In genomic region chr8:93888702-93889480, GRCm38 (mm10) we compare ENCODE assay signal across 8 mouse cellular contexts.
DNase-seq lines count a peak whose midpoint lies in the region; ATAC-seq lines count a peak whose summit lies in the region.

No protein-coding gene starts in this region.

- 52% methylated on average over 11 of the region's 11 CpGs for WGBS in hindbrain, embryonic 10.5 days
- WGBS in hindbrain, embryonic 11.5 days, result 60% methylated on average over 11 of the region's 11 CpGs
- WGBS in hindbrain, embryonic 16.5 days, result 50% methylated on average over 11 of the region's 11 CpGs
- WGBS in neural tube, embryonic 15.5 days, result 49% methylated on average over 11 of the region's 11 CpGs

- H3K4me1 ChIP-seq in hindbrain, embryonic 10.5 days (replicated peaks), result peaks cover 21% of the 10 kb centered on the region
- no peaks in the 10 kb centered on the region; the same call in 1 of the 2 replicates for H3K4me1 ChIP-seq in hindbrain, embryonic 11.5 days (replicated peaks; ENCODE audit: control insufficient read depth, insufficient read depth, low read length)
- H3K4me1 ChIP-seq in hindbrain, embryonic 16.5 days (ENCODE audit: control insufficient read depth, insufficient read depth, low read depth, low read length), result peaks cover 14% of the 10 kb centered on the region
- H3K4me1 ChIP-seq in neural tube, embryonic 15.5 days, result peaks cover 30% of the 10 kb centered on the region

- ATAC-seq in hindbrain, embryonic 11.5 days (ENCODE audit: low FRiP score), result no peak
- peak; percentile 57; the same call in 1 of the 2 replicates for ATAC-seq in hindbrain, embryonic 16.5 days
- no peak for ATAC-seq in neural tube, embryonic 15.5 days (ENCODE audit: low FRiP score)

- no peak overlapping the region for H3K4me2 ChIP-seq in hindbrain, embryonic 11.5 days (replicated peaks; ENCODE audit: low read depth, low read length)
- H3K4me2 ChIP-seq in hindbrain, embryonic 16.5 days (ENCODE audit: low read length), result no peak overlapping the region
- H3K4me2 ChIP-seq in neural tube, embryonic 15.5 days, result no peak overlapping the region

- peak overlapping the region; percentile 51 for H3K27ac ChIP-seq in hindbrain, embryonic 10.5 days
- no peak overlapping the region for H3K27ac ChIP-seq in hindbrain, embryonic 11.5 days (ENCODE audit: low read depth, low read length)
- H3K27ac ChIP-seq in hindbrain, embryonic 16.5 days (ENCODE audit: low read depth, low read length), result no peak overlapping the region
- peak overlapping the region; percentile 41 for H3K27ac ChIP-seq in neural tube, embryonic 15.5 days (replicated peaks)

- H3K9me3 ChIP-seq in hindbrain, embryonic 10.5 days, result no peaks in the 10 kb centered on the region
- no peaks in the 10 kb centered on the region for H3K9me3 ChIP-seq in hindbrain, embryonic 11.5 days (ENCODE audit: control insufficient read depth, low read length)
- H3K9me3 ChIP-seq in hindbrain, embryonic 16.5 days (ENCODE audit: control insufficient read depth, low read length), result no peaks in the 10 kb centered on the region
- H3K9me3 ChIP-seq in neural tube, embryonic 15.5 days (replicated peaks), result no peaks in the 10 kb centered on the region

- no peak overlapping the region for H3K9ac ChIP-seq in hindbrain, embryonic 11.5 days (ENCODE audit: low read depth, low read length)
- H3K9ac ChIP-seq in hindbrain, embryonic 16.5 days (ENCODE audit: low read depth, low read length), result no peak overlapping the region
- no peak overlapping the region for H3K9ac ChIP-seq in neural tube, embryonic 15.5 days (replicated peaks)

- no peaks in the 10 kb centered on the region for H3K27me3 ChIP-seq in hindbrain, embryonic 10.5 days (ENCODE audit: insufficient read depth, poor library complexity, severe bottlenecking)
- H3K27me3 ChIP-seq in hindbrain, embryonic 11.5 days (ENCODE audit: control insufficient read depth, insufficient read depth, low read length), result no peaks in the 10 kb centered on the region
- H3K27me3 ChIP-seq in hindbrain, embryonic 16.5 days (replicated peaks; ENCODE audit: control insufficient read depth, insufficient read depth, low read length), result no peaks in the 10 kb centered on the region
- no peaks in the 10 kb centered on the region for H3K27me3 ChIP-seq in neural tube, embryonic 15.5 days (replicated peaks)

- 0 out of 2 replicates have a peak, but pooled peaks cover 6% of the 10 kb centered on the region for H3K36me3 ChIP-seq in hindbrain, embryonic 10.5 days
- no peaks in the 10 kb centered on the region for H3K36me3 ChIP-seq in hindbrain, embryonic 11.5 days (ENCODE audit: control insufficient read depth, insufficient read depth, low read length)
- no peaks in the 10 kb centered on the region for H3K36me3 ChIP-seq in hindbrain, embryonic 16.5 days (ENCODE audit: control insufficient read depth, insufficient read depth, low read length)
- no peaks in the 10 kb centered on the region for H3K36me3 ChIP-seq in neural tube, embryonic 15.5 days

- peak; percentile 27 for DNase-seq in hindbrain, embryonic 10.5 days (ENCODE audit: low spot score)
- DNase-seq in hindbrain, embryonic 11.5 days (ENCODE audit: low spot score), result no peak
- DNase-seq in embryo, embryonic 10 days (ENCODE audit: low spot score), result peak; percentile 14
- no peak for DNase-seq in left cerebral cortex, postnatal 10 days (ENCODE audit: extremely low spot score in 1 of 2, low spot score in 2 of 2)
- DNase-seq in kidney, postnatal 36 days, result no peak
- DNase-seq in urinary bladder, postnatal 14 days (ENCODE audit: low spot score), result no peak

- no peak overlapping the region for H3K4me3 ChIP-seq in hindbrain, embryonic 10.5 days
- no peak overlapping the region for H3K4me3 ChIP-seq in hindbrain, embryonic 11.5 days (ENCODE audit: low read depth, low read length)
- H3K4me3 ChIP-seq in hindbrain, embryonic 16.5 days (ENCODE audit: low read length), result no peak overlapping the region
- no peak overlapping the region for H3K4me3 ChIP-seq in neural tube, embryonic 15.5 days (replicated peaks)

- intact Hi-C loops in left cerebral cortex, postnatal 10 days (cut with DNase I), result no loop called here

Comparison
In these comparisons a context has a peak if more than half of its experiments do, and no peak if none do; other contexts are left out.
1. DNase-seq: peak in hindbrain, embryonic 10.5 days (single experiment) and embryo, embryonic 10 days (single experiment); none in hindbrain, embryonic 11.5 days (single experiment), left cerebral cortex, postnatal 10 days (0 of 2), kidney, postnatal 36 days (0 of 2) and urinary bladder, postnatal 14 days (single experiment).
2. H3K27ac ChIP-seq: peak in hindbrain, embryonic 10.5 days (single experiment) and neural tube, embryonic 15.5 days (single experiment); none in hindbrain, embryonic 11.5 days (single experiment) and hindbrain, embryonic 16.5 days (single experiment).